Mouse (Mus musculus) neutrophil, adult 59 days (primary cell): ENCODE data around the gene Rpl9. TPM values are rescaled to one million over a fixed set of nuclear protein-coding genes. Genes with fewer than 3 reads are reported as not detected.

Experiments
- total RNA-seq, 2 experiments: library from RNA; stranded (reverse); gene quantifications; 1 replicate in 1 of 2; 2 replicates in 1 of 2; pipeline ENCODE4 v1.2.4; 2023

Rpl9 gene
- 100 to 1,000 TPM; 789 to 800 TPM for total RNA-seq

GRCm38 (mm10) chr5:65390648-65391644, at the start of gene Rpl9, which contains the start of gene Lias:
TSS of gene Rpl9 (minus strand) at chr5:65391444.
TSS of gene Lias (plus strand) at chr5:65391497.

GRCm38 (mm10) chr5:65435806-65436561, 44.7 kb upstream of the Rpl9 start, which contains the start of gene Ugdh:
TSS of gene Ugdh (minus strand) at chr5:65435949.

GRCm38 (mm10) chr5:65348168-65348567, 43.1 kb downstream of the Rpl9 start, which contains the start of gene Klb:
TSS of gene Klb (plus strand) at chr5:65348314.

Other genes with a start within 250 kb of the Rpl9 start
- gene Wdr19, start 191.7 kb downstream of the Rpl9 start, total RNA-seq, result under 1 TPM; 0.49 to 0.51 TPM
- 10 to 100 TPM; 56.5 to 64.7 TPM for gene Rfc1, start 55.8 kb downstream of the Rpl9 start, total RNA-seq
- not detected for gene Klb, start 43.1 kb downstream of the Rpl9 start, total RNA-seq
- 10 to 100 TPM; 20.8 to 22.7 TPM for gene Lias, start 53 bp upstream of the Rpl9 start, total RNA-seq
- gene Ugdh, start 44.5 kb upstream of the Rpl9 start, total RNA-seq, result 10 to 100 TPM; 72.4 to 80.9 TPM
- gene Gm43552, start 101.4 kb upstream of the Rpl9 start, total RNA-seq, result not detected
- 100 to 1,000 TPM; 184 to 185 TPM for gene Smim14, start 145.7 kb upstream of the Rpl9 start, total RNA-seq
- gene Ube2k, start 145.8 kb upstream of the Rpl9 start, total RNA-seq, result 10 to 100 TPM; 54.7 to 55.9 TPM